Mouse (Mus musculus): Measurements from ENCODE around the gene Tex2. TPM values are rescaled to one million over a fixed set of nuclear protein-coding genes. Genes with fewer than 3 reads are reported as not detected.
"Not testable (repeated sequence)": the region's sequence is repeated elsewhere in the genome, so short reads cannot be mapped to it uniquely, and the experiment has no call there.

The Tex2 gene
- total and polyA plus RNA-seq, 2 experiments from 2014 or later = 23.0 to 49.3 TPM

DNA sequence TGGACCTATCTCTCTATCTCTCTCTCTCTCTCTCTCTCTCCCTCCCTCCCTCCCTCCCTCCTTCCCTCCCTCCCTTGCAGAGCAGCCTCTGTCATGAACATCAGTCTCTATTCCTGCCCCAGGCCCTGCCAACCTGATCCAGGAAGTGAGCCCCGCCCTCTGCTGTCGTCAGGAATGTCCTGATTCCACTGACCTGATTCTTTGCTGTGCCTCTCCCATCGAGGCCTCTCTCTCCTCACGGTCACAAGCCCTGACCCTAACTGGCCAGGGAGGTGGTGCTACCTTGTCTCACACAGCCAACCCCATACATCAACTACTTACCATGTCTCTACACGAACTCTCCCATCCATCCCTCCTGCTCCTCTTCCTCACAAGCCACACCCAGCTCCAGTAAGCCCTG is 33.3 kb downstream of the Tex2 start:
- 88% methylated on average over 5 of the region's 5 CpGs for WGBS
- no peak overlapping the region for H3K4me2 ChIP-seq (ENCODE audit: low read depth)
- H3K27ac ChIP-seq (ENCODE audit: low read depth, low read length) = no peak overlapping the region
- DNase-seq = no peak
- H3K4me3 ChIP-seq (ENCODE audit: low read depth, low read length) = no peak overlapping the region
- no peaks in the 10 kb centered on the region for H3K36me3 ChIP-seq (ENCODE audit: insufficient read depth)
- no peak for TF ChIP-seq CTCF (IDR thresholded peaks at IDR 0.05; ENCODE audit: low read depth)
- H3K4me1 ChIP-seq (ENCODE audit: insufficient read depth) = no peaks in the 10 kb centered on the region
- no peaks in the 10 kb centered on the region for H3K9me3 ChIP-seq (ENCODE audit: low read length)
- no peak overlapping the region for H3K9ac ChIP-seq
- no peaks in the 10 kb centered on the region for H3K27me3 ChIP-seq (ENCODE audit: insufficient read depth, low read length)
- ATAC-seq = no peak

- Histone ChIP-seq H3K9ac (no peak overlapping the region), H3K9me3 (ENCODE audit: low read length) (no peaks in the 10 kb centered on the region), H3K27me3 (ENCODE audit: insufficient read depth, low read length) (no peaks in the 10 kb centered on the region), H3K4me1 (ENCODE audit: insufficient read depth) (no peaks in the 10 kb centered on the region), H3K4me2 (ENCODE audit: low read depth) (no peak overlapping the region), H3K4me3 (ENCODE audit: low read depth, low read length) (no peak overlapping the region), H3K27ac (ENCODE audit: low read depth, low read length) (no peak overlapping the region), H3K36me3 (ENCODE audit: insufficient read depth) (no peaks in the 10 kb centered on the region)
- WGBS = 83% methylated on average over 2 of the region's 2 CpGs
- no peak for TF ChIP-seq CTCF (IDR thresholded peaks at IDR 0.05; ENCODE audit: low read depth)
- ATAC-seq (no peak), DNase-seq (no peak)
Measured at GRCm38 (mm10) chr11:106579146-106579545, 34.1 kb downstream of the Tex2 start.

DNA sequence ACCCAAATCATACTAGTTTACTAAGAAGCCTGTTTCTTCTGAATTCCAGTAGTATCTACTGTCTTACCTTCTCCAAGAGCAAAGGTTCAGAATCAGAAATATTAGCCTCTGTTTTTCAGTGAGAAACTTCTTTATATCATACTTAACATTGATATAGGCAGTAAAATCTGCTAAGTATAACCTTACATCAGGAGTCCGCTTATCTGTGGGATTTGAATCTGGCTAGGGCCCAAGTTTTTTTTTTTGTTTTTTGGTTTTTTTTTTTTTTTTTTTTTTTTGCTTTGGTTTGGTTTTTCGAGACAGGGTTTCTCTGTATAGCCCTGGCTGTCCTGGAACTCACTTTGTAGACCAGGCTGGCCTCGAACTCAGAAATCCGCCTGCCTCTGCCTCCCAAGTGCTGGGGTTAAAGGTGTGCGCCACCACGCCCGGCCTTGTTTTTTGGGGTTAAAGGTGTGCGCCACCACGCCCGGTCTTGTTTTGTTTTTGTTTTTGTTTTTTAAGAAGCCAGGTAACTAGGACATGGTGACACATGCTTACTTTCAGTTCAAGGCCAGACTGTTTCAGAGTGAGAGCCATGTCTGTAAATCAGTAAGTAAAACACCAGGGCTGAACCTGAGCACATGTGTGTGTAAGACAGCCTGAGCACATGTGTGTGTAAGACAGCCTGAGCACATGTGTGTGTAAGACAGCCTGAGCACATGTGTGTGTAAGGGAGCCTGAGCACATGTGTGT is 35.4 kb downstream of the Tex2 start:
- H3K9me3 ChIP-seq (ENCODE audit: low read length); H3K27me3 ChIP-seq (ENCODE audit: insufficient read depth, low read length); ATAC-seq; H3K27ac ChIP-seq (ENCODE audit: low read depth, low read length); H3K36me3 ChIP-seq (ENCODE audit: insufficient read depth); H3K4me3 ChIP-seq (ENCODE audit: low read depth, low read length); H3K4me2 ChIP-seq (ENCODE audit: low read depth); DNase-seq; H3K9ac ChIP-seq; H3K4me1 ChIP-seq (ENCODE audit: insufficient read depth): not testable (repeated sequence)
- 94% methylated on average over 9 of the region's 10 CpGs for WGBS

- WGBS = 84% methylated on average over 9 of the region's 9 CpGs
- no peak for ATAC-seq
- H3K9ac ChIP-seq = no peak overlapping the region
- H3K4me3 ChIP-seq (ENCODE audit: low read depth, low read length) = no peak overlapping the region
- H3K36me3 ChIP-seq (ENCODE audit: insufficient read depth) = no peaks in the 10 kb centered on the region; the same call in 1 of the 2 replicates
- H3K27ac ChIP-seq (ENCODE audit: low read depth, low read length) = no peak overlapping the region
- H3K27me3 ChIP-seq (ENCODE audit: insufficient read depth, low read length) = no peaks in the 10 kb centered on the region
- no peak for TF ChIP-seq CTCF (IDR thresholded peaks at IDR 0.05; ENCODE audit: low read depth)
- DNase-seq = no peak
- no peaks in the 10 kb centered on the region for H3K4me1 ChIP-seq (ENCODE audit: insufficient read depth)
- H3K4me2 ChIP-seq (ENCODE audit: low read depth) = no peak overlapping the region
- no peaks in the 10 kb centered on the region for H3K9me3 ChIP-seq (ENCODE audit: low read length)
Measured at GRCm38 (mm10) chr11:106574456-106574855, 38.8 kb downstream of the Tex2 start.

DNA sequence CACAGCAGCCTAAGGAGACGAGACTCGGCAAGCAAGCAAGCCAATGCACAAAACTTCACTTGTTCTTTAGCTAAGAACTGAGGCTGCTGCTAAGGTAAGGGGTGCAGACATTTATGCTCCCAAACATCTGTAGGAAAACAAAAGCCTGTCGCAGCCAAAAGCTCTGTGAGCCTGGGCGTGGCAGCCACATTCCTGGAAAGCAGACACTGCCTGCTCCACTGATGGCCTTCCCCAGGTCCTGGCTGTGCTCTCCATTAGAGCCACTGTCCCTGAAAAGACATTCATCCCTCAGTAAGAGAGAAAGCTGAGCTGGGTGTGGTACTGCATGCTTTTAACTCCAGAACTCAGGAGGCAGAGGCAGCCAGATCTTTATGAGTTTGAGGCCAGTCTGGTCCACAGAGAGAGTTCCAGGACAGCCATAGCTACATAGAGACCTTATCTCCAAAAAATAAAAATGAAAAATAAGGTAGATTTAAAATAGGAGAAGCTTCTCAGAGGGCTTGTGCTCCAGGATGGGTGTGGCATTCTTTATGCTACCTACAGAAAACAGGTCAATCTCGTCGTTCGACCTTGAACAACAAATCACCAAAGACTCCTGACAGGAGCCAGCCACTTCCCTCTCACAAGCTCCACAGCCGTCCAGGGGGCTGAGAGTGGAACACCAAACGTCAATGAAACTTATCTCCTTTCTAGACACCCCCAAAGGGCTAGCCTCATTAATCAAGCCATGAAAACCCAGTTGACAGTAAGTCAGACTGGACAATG is 39.6 kb downstream of the Tex2 start:
- no peak for TF ChIP-seq CTCF (IDR thresholded peaks at IDR 0.05; ENCODE audit: low read depth)
- ATAC-seq (no peak), DNase-seq (no peak)
- Histone ChIP-seq H3K4me1 (ENCODE audit: insufficient read depth) (no peaks in the 10 kb centered on the region), H3K36me3 (ENCODE audit: insufficient read depth) (no peaks in the 10 kb centered on the region; the same call in 1 of the 2 replicates), H3K4me3 (ENCODE audit: low read depth, low read length) (no peak overlapping the region), H3K9ac (no peak overlapping the region), H3K4me2 (ENCODE audit: low read depth) (no peak overlapping the region), H3K9me3 (ENCODE audit: low read length) (no peaks in the 10 kb centered on the region), H3K27me3 (ENCODE audit: insufficient read depth, low read length) (no peaks in the 10 kb centered on the region), H3K27ac (ENCODE audit: low read depth, low read length) (no peak overlapping the region)
- 75% methylated on average over 9 of the region's 9 CpGs for WGBS

DNA sequence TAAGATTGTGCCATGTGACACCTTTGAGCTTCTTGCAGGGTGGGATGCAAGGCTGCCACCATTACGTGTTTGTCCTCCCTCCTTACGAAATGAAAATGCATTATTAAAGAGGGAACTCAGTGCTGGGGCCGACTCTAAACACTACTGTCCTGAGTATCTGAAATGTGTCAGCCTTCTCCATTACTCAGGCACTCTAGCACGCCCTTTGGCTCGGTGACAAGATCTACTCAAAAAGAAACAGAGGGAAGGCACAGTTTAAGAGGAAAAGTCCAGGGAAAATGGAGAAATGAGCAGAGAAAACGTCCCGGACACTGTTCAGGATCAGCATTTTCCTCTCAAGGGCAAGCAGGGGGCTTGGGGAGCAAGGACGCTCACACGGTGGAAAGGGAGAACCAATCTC is 40.3 kb downstream of the Tex2 start:
- H3K27me3 ChIP-seq (ENCODE audit: insufficient read depth, low read length) = no peaks in the 10 kb centered on the region
- H3K9ac ChIP-seq = no peak overlapping the region
- no peaks in the 10 kb centered on the region for H3K9me3 ChIP-seq (ENCODE audit: low read length)
- DNase-seq = no peak
- no peak for ATAC-seq
- H3K36me3 ChIP-seq (ENCODE audit: insufficient read depth) = peaks cover 4% of the 10 kb centered on the region; the same call in 1 of the 2 replicates
- H3K4me3 ChIP-seq (ENCODE audit: low read depth, low read length) = no peak overlapping the region
- H3K4me1 ChIP-seq (ENCODE audit: insufficient read depth) = no peaks in the 10 kb centered on the region
- no peak overlapping the region for H3K27ac ChIP-seq (ENCODE audit: low read depth, low read length)
- H3K4me2 ChIP-seq (ENCODE audit: low read depth) = no peak overlapping the region
- 69% methylated on average over 9 of the region's 9 CpGs for WGBS
- no peak for TF ChIP-seq CTCF (IDR thresholded peaks at IDR 0.05; ENCODE audit: low read depth)
